Mouse (Mus musculus): ENCODE data around the gene Vpreb3. TPM values are rescaled to one million over a fixed set of nuclear protein-coding genes. Genes with fewer than 3 reads are reported as not detected.

Gene Vpreb3
- polyA plus RNA-seq, 1 experiment from 2014 or later, result 1.8 TPM

GRCm38 (mm10) chr10:75913013-75913589, 29.8 kb upstream of the Vpreb3 start:
- no peak for ATAC-seq (ENCODE audit: insufficient read depth, low FRiP score, low read depth)
- no peak overlapping the region for H3K4me2 ChIP-seq
- H3K36me3 ChIP-seq, result peaks cover 55% of the 10 kb centered on the region
- H3K27me3 ChIP-seq (replicated peaks), result no peaks in the 10 kb centered on the region
- 0 out of 2 replicates have a peak, but pooled peaks cover under 1% of the 10 kb centered on the region for H3K4me1 ChIP-seq
- no peak overlapping the region for H3K4me3 ChIP-seq (replicated peaks)
- no peaks in the 10 kb centered on the region for H3K9me3 ChIP-seq
- WGBS, result 61% methylated on average over 6 of the region's 6 CpGs
- no peak overlapping the region for H3K9ac ChIP-seq
- no peak overlapping the region for H3K27ac ChIP-seq

GRCm38 (mm10) chr10:75915557-75915956, 27.3 kb upstream of the Vpreb3 start:
- H3K9ac ChIP-seq, result no peak overlapping the region
- H3K4me1 ChIP-seq, result peaks cover 16% of the 10 kb centered on the region; the same call in 1 of the 2 replicates
- no peak for ATAC-seq (ENCODE audit: insufficient read depth, low FRiP score, low read depth)
- WGBS, result 72% methylated on average over 7 of the region's 7 CpGs
- no peaks in the 10 kb centered on the region for H3K9me3 ChIP-seq
- peaks cover 39% of the 10 kb centered on the region for H3K36me3 ChIP-seq
- H3K4me2 ChIP-seq, result no peak overlapping the region
- H3K27ac ChIP-seq, result no peak overlapping the region
- H3K4me3 ChIP-seq (replicated peaks), result no peak overlapping the region
- H3K27me3 ChIP-seq (replicated peaks), result no peaks in the 10 kb centered on the region

- no peaks in the 10 kb centered on the region for H3K9me3 ChIP-seq
- 83% methylated on average over 8 of the region's 8 CpGs for WGBS
- no peak overlapping the region for H3K27ac ChIP-seq
- H3K4me2 ChIP-seq, result no peak overlapping the region
- H3K9ac ChIP-seq, result no peak overlapping the region
- peaks cover 16% of the 10 kb centered on the region; the same call in 1 of the 2 replicates for H3K4me1 ChIP-seq
- peaks cover 27% of the 10 kb centered on the region; the same call in 1 of the 2 replicates for H3K36me3 ChIP-seq
- no peak for ATAC-seq (ENCODE audit: insufficient read depth, low FRiP score, low read depth)
- no peaks in the 10 kb centered on the region for H3K27me3 ChIP-seq (replicated peaks)
- no peak overlapping the region for H3K4me3 ChIP-seq (replicated peaks)
Measured at GRCm38 (mm10) chr10:75916840-75917239, 26.0 kb upstream of the Vpreb3 start.

- Histone ChIP-seq H3K4me3 (replicated peaks) (no peak overlapping the region), H3K27me3 (replicated peaks) (no peaks in the 10 kb centered on the region), H3K36me3 (peaks cover 22% of the 10 kb centered on the region; the same call in 1 of the 2 replicates), H3K9ac (no peak overlapping the region), H3K4me2 (no peak overlapping the region), H3K4me1 (peaks cover 20% of the 10 kb centered on the region; the same call in 1 of the 2 replicates), H3K27ac (no peak overlapping the region), H3K9me3 (no peaks in the 10 kb centered on the region)
- WGBS, result 79% methylated on average over 5 of the region's 5 CpGs
- no peak for ATAC-seq (ENCODE audit: insufficient read depth, low FRiP score, low read depth)
Measured at GRCm38 (mm10) chr10:75919026-75919425, 23.8 kb upstream of the Vpreb3 start.

GRCm38 (mm10) chr10:75921026-75921725, 21.7 kb upstream of the Vpreb3 start, which contains the start of gene Smarcb1:
Gene Smarcb1 (minus strand): TSS chr10:75921617.
- under 1% methylated on average over 74 of the region's 76 CpGs for whole genome bisulfite sequencing
- H3K27ac ChIP-seq, result peak within 1 kb of the TSS; percentile 94
- H3K4me2 ChIP-seq, result peak within 1 kb of the TSS; percentile 79
- peak within 1 kb of the TSS; percentile 89 for H3K4me3 ChIP-seq (replicated peaks)
- no peaks in the 10 kb centered on the region for H3K9me3 ChIP-seq
- peak; percentile 90 for ATAC-seq (ENCODE audit: insufficient read depth, low FRiP score, low read depth)
- H3K27me3 ChIP-seq (replicated peaks), result no peaks in the 10 kb centered on the region
- peak within 1 kb of the TSS; percentile 76 for H3K9ac ChIP-seq
- H3K36me3 ChIP-seq, result peaks cover 10% of the 10 kb centered on the region
- H3K4me1 ChIP-seq, result peaks cover 20% of the 10 kb centered on the region; the same call in 1 of the 2 replicates

GRCm38 (mm10) chr10:75921726-75922560, 20.9 kb upstream of the Vpreb3 start:
- H3K9me3 ChIP-seq, result no peaks in the 10 kb centered on the region
- peak; percentile 11; the same call in 1 of the 2 replicates for ATAC-seq (ENCODE audit: insufficient read depth, low FRiP score, low read depth)
- peak overlapping the region; percentile 94 for H3K27ac ChIP-seq
- peak overlapping the region; percentile 76 for H3K9ac ChIP-seq
- 4% methylated on average over 22 of the region's 22 CpGs for WGBS
- H3K4me3 ChIP-seq (replicated peaks), result peak overlapping the region; percentile 89
- peak overlapping the region; percentile 79 for H3K4me2 ChIP-seq
- H3K27me3 ChIP-seq (replicated peaks), result no peaks in the 10 kb centered on the region
- peaks cover 10% of the 10 kb centered on the region for H3K36me3 ChIP-seq
- peaks cover 20% of the 10 kb centered on the region; the same call in 1 of the 2 replicates for H3K4me1 ChIP-seq

GRCm38 (mm10) chr10:75924324-75924723, 18.5 kb upstream of the Vpreb3 start:
- Histone ChIP-seq H3K9me3 (no peaks in the 10 kb centered on the region), H3K9ac (no peak overlapping the region), H3K27me3 (replicated peaks) (no peaks in the 10 kb centered on the region), H3K36me3 (peaks cover 12% of the 10 kb centered on the region), H3K4me2 (no peak overlapping the region), H3K4me3 (replicated peaks) (no peak overlapping the region), H3K4me1 (peaks cover 11% of the 10 kb centered on the region; the same call in 1 of the 2 replicates), H3K27ac (no peak overlapping the region)
- no peak for ATAC-seq (ENCODE audit: insufficient read depth, low FRiP score, low read depth)
- 58% methylated on average over 2 of the region's 2 CpGs for WGBS

- Histone ChIP-seq H3K4me2 (no peak overlapping the region), H3K36me3 (peaks cover 12% of the 10 kb centered on the region; the same call in 1 of the 2 replicates), H3K4me3 (replicated peaks) (no peak overlapping the region), H3K27me3 (replicated peaks) (0 out of 2 replicates have a peak, but pooled peaks cover 1% of the 10 kb centered on the region), H3K9ac (no peak overlapping the region), H3K27ac (no peak overlapping the region), H3K9me3 (no peaks in the 10 kb centered on the region), H3K4me1 (peaks cover 20% of the 10 kb centered on the region)
- no peak for ATAC-seq (ENCODE audit: insufficient read depth, low FRiP score, low read depth)
- WGBS, result 75% methylated on average over 13 of the region's 13 CpGs
Measured at GRCm38 (mm10) chr10:75926396-75926795, 16.5 kb upstream of the Vpreb3 start.

GRCm38 (mm10) chr10:75930304-75930703, 12.6 kb upstream of the Vpreb3 start:
- H3K9ac ChIP-seq, result no peak overlapping the region
- peaks cover 12% of the 10 kb centered on the region; the same call in 1 of the 2 replicates for H3K36me3 ChIP-seq
- H3K4me1 ChIP-seq, result peaks cover 30% of the 10 kb centered on the region
- H3K4me2 ChIP-seq, result peak overlapping the region; percentile 92; the same call in 1 of the 2 replicates
- no peak overlapping the region for H3K4me3 ChIP-seq (replicated peaks)
- H3K27me3 ChIP-seq (replicated peaks), result 0 out of 2 replicates have a peak, but pooled peaks cover 5% of the 10 kb centered on the region
- 19% methylated on average over 6 of the region's 6 CpGs for WGBS
- H3K27ac ChIP-seq, result no peak overlapping the region
- ATAC-seq (ENCODE audit: insufficient read depth, low FRiP score, low read depth), result no peak
- H3K9me3 ChIP-seq, result no peaks in the 10 kb centered on the region

GRCm38 (mm10) chr10:75931311-75931710, 11.5 kb upstream of the Vpreb3 start:
- Histone ChIP-seq H3K27ac (no peak overlapping the region), H3K36me3 (0 out of 2 replicates have a peak, but pooled peaks cover 8% of the 10 kb centered on the region), H3K27me3 (replicated peaks) (0 out of 2 replicates have a peak, but pooled peaks cover 5% of the 10 kb centered on the region), H3K9ac (peak overlapping the region; percentile 58; the same call in 1 of the 2 replicates), H3K9me3 (no peaks in the 10 kb centered on the region), H3K4me3 (replicated peaks) (peak overlapping the region; percentile 55), H3K4me2 (peak overlapping the region; percentile 92), H3K4me1 (peaks cover 38% of the 10 kb centered on the region)
- ATAC-seq (ENCODE audit: insufficient read depth, low FRiP score, low read depth), result no peak
- WGBS, result 10% methylated on average over 7 of the region's 7 CpGs

- H3K27me3 ChIP-seq (replicated peaks), result 0 out of 2 replicates have a peak, but pooled peaks cover 5% of the 10 kb centered on the region
- no peaks in the 10 kb centered on the region for H3K36me3 ChIP-seq
- peaks cover 38% of the 10 kb centered on the region for H3K4me1 ChIP-seq
- peak overlapping the region; percentile 40 for H3K27ac ChIP-seq
- H3K4me2 ChIP-seq, result peak overlapping the region; percentile 92
- WGBS, result under 1% methylated on average over 44 of the region's 44 CpGs
- H3K9me3 ChIP-seq, result no peaks in the 10 kb centered on the region
- peak overlapping the region; percentile 58 for H3K9ac ChIP-seq
- H3K4me3 ChIP-seq (replicated peaks), result peak overlapping the region; percentile 55
- peak; percentile 69 for ATAC-seq (ENCODE audit: insufficient read depth, low FRiP score, low read depth)
Measured at GRCm38 (mm10) chr10:75932081-75932678, 10.7 kb upstream of the Vpreb3 start.

Measured in stomach, embryonic 15.5 days (tissue).